Mouse (Mus musculus) stomach, postnatal 0 days (tissue): Measurements from ENCODE around the gene Kat6b.

Source experiments
- CTCF ChIP-seq: IDR thresholded peaks from 2 replicates; pipeline ENCODE4 v1.5.1; 2016; ENCODE audit warnings: antibody characterized with exemption, low read depth, mild to moderate bottlenecking, moderate library complexity
- EP300 ChIP-seq: optimal IDR thresholded peaks from 2 replicates; pipeline ENCODE3; 2016; ENCODE audit warnings: antibody characterized with exemption

DNA sequence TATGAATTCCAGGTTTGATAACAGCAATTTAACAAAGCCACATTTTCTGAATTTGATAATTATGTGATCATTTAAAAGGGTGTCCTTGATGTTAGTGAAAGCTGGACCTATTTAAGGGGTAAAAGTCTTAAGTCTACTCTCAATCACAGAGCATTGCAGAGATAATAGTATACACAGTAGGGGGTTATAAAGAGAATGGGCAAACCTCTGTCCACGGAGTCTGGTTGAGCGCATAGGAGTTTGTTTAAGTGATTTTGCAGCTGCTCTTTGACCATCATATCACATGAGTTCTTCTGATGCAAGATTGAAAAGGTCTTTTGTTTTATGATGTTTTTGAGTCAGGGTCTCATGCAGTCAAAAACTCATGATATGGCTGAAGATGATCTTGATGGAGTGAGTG, 3.0 kb downstream of the Kat6b start:
- no peak for TF ChIP-seq CTCF
- no peak for TF ChIP-seq EP300
